Mouse (Mus musculus) thymus, postnatal 4 days (tissue): ENCODE results near the gene Exoc3l4.
A peak's percentile ranks its signal among the peaks of the same experiment; 100 is the strongest.

ENCODE experiments used
- DNase-seq: peaks from one replicate; pipeline ENCODE4 v3.0.0; 2021

The Exoc3l4 gene

GRCm38 (mm10) chr12:111411631-111412355 is 5.0 kb upstream of the Exoc3l4 start:
- no peak for DNase-seq

GRCm38 (mm10) chr12:111412581-111413284 is 4.1 kb upstream of the Exoc3l4 start:
- no peak for DNase-seq

GRCm38 (mm10) chr12:111413300-111413699 is 3.5 kb upstream of the Exoc3l4 start:
- DNase-seq, result peak; percentile 90

GRCm38 (mm10) chr12:111419918-111420317 is 3.1 kb downstream of the Exoc3l4 start:
- DNase-seq, result no peak

GRCm38 (mm10) chr12:111420946-111421709 is 4.3 kb downstream of the Exoc3l4 start:
- DNase-seq, result no peak

- no peak for DNase-seq
Observed at GRCm38 (mm10) chr12:111422852-111423251, 6.0 kb downstream of the Exoc3l4 start.

- no peak for DNase-seq
Observed at GRCm38 (mm10) chr12:111423570-111424129, 6.8 kb downstream of the Exoc3l4 start.

- DNase-seq, result no peak
Observed at GRCm38 (mm10) chr12:111424547-111424946, 7.7 kb downstream of the Exoc3l4 start.

GRCm38 (mm10) chr12:111425258-111425657 is 8.4 kb downstream of the Exoc3l4 start:
- peak; percentile 88 for DNase-seq

- peak; percentile 97 for DNase-seq
Observed at GRCm38 (mm10) chr12:111425789-111426460, 9.1 kb downstream of the Exoc3l4 start.

GRCm38 (mm10) chr12:111427438-111428113 is 10.8 kb downstream of the Exoc3l4 start:
- no peak for DNase-seq

- no peak for DNase-seq
Observed at GRCm38 (mm10) chr12:111428364-111428763, 11.5 kb downstream of the Exoc3l4 start.

- DNase-seq, result peak; percentile 56
Observed at GRCm38 (mm10) chr12:111428961-111429911, 12.4 kb downstream of the Exoc3l4 start.

GRCm38 (mm10) chr12:111430049-111430867 is 13.4 kb downstream of the Exoc3l4 start:
- peak; percentile 40 for DNase-seq

- no peak for DNase-seq
Observed at GRCm38 (mm10) chr12:111430868-111431817, 14.3 kb downstream of the Exoc3l4 start.

- no peak for DNase-seq
Observed at GRCm38 (mm10) chr12:111432097-111432496, 15.3 kb downstream of the Exoc3l4 start.

GRCm38 (mm10) chr12:111432751-111433331 is 16.0 kb downstream of the Exoc3l4 start:
- no peak for DNase-seq

GRCm38 (mm10) chr12:111434164-111434744 is 17.4 kb downstream of the Exoc3l4 start:
- DNase-seq, result no peak
